Mouse (Mus musculus) neural tube, embryonic 11.5 days (tissue): ENCODE measurements around the gene Creb5. TPM values are rescaled to one million over a fixed set of nuclear protein-coding genes. Genes with fewer than 3 reads are reported as not detected.

Experiments
- ATAC-seq: fragments of 200-750 bp; cut with Nextera tagmentation; 2 replicates; pipeline ENCODE4 v1.8.0; 2017; ENCODE audit warnings: moderate number of reproducible peaks, mild to moderate bottlenecking, moderate TSS enrichment, moderate library complexity; ENCODE audit not compliant: insufficient read depth, low FRiP score, low TSS enrichment
- DNase-seq: peaks from one replicate; pipeline ENCODE4 v3.0.0-alpha.2; 2015; ENCODE audit warnings: low spot score
- H3K27ac ChIP-seq: fragments of 300-500 bp; sonication (generic); 2 replicates; pipeline ENCODE4 v1.5.1; 2014; ENCODE audit warnings: low read depth, mild to moderate bottlenecking, low read length
- H3K27me3 ChIP-seq: fragments of 300-500 bp; sonication (generic); 2 replicates; pipeline ENCODE4 v1.6.1; 2014; ENCODE audit warnings: mild to moderate bottlenecking, low read length, mixed read lengths; ENCODE audit not compliant: control insufficient read depth, insufficient read depth
- H3K36me3 ChIP-seq: fragments of 300-500 bp; sonication (generic); 2 replicates; pipeline ENCODE4 v1.6.1; 2014; ENCODE audit warnings: mild to moderate bottlenecking, low read length, moderate library complexity, mixed read lengths; ENCODE audit not compliant: control insufficient read depth, insufficient read depth
- H3K4me1 ChIP-seq: fragments of 300-500 bp; sonication (generic); 2 replicates; pipeline ENCODE4 v1.6.1; 2014; ENCODE audit warnings: low read length, mixed read lengths; ENCODE audit not compliant: control insufficient read depth, insufficient read depth
- H3K4me2 ChIP-seq: fragments of 300-500 bp; sonication (generic); 2 replicates; pipeline ENCODE4 v1.6.1; 2014; ENCODE audit warnings: low read depth, mild to moderate bottlenecking, moderate library complexity
- H3K4me3 ChIP-seq: fragments of 300-500 bp; sonication (generic); 2 replicates; pipeline ENCODE4 v1.5.1; 2014; ENCODE audit warnings: low read depth, low read length
- H3K9ac ChIP-seq: fragments of 300-500 bp; sonication (generic); 2 replicates; pipeline ENCODE4 v1.6.1; 2014; ENCODE audit warnings: mild to moderate bottlenecking, low read length
- H3K9me3 ChIP-seq: fragments of 300-500 bp; sonication (generic); 2 replicates; pipeline ENCODE4 v1.6.1; 2016; ENCODE audit warnings: low read length; ENCODE audit not compliant: control insufficient read depth
- WGBS: fragments of 180-500 bp; shearing (Covaris S2); extraction: QIAGEN DNeasy Blood & Tissue Kit; methylation state at CpG from one replicate; pipeline ENCODE4 v1.1.7; 2014; 5-methylcytosine and 5-hydroxymethylcytosine counted together
- polyA plus RNA-seq: library from polyadenylated mRNA; unstranded; fragments of >200 nt; fragmentation: Nextera tagmentation; extraction: Ambion mirVana; gene quantifications from 2 replicates; pipeline ENCODE4 v1.2.1, GENCODE M21; 2014

The Creb5 gene
- polyA plus RNA-seq, 1 experiment from 2014 or later, result 10.7 TPM

GRCm38 (mm10) chr6:53583234-53583875 lies 296.3 kb downstream of the Creb5 start:
- H3K27ac ChIP-seq, result no peak overlapping the region
- H3K9ac ChIP-seq, result no peak overlapping the region
- no peak overlapping the region for H3K4me3 ChIP-seq
- H3K9me3 ChIP-seq, result no peaks in the 10 kb centered on the region
- WGBS, result 44% methylated on average over 19 of the region's 19 CpGs
- DNase-seq (no peak), ATAC-seq (peak; percentile 65; the same call in 1 of the 2 replicates)
- no peaks in the 10 kb centered on the region for H3K36me3 ChIP-seq
- no peak overlapping the region for H3K4me2 ChIP-seq
- peaks cover 14% of the 10 kb centered on the region; the same call in 1 of the 2 replicates for H3K4me1 ChIP-seq
- no peaks in the 10 kb centered on the region for H3K27me3 ChIP-seq

- Histone ChIP-seq H3K4me3 (no peak overlapping the region), H3K4me1 (peaks cover 12% of the 10 kb centered on the region; the same call in 1 of the 2 replicates), H3K27me3 (no peaks in the 10 kb centered on the region), H3K27ac (no peak overlapping the region), H3K9ac (no peak overlapping the region), H3K9me3 (no peaks in the 10 kb centered on the region), H3K4me2 (no peak overlapping the region), H3K36me3 (no peaks in the 10 kb centered on the region)
- WGBS, result 57% methylated on average over 10 of the region's 10 CpGs
- DNase-seq (no peak), ATAC-seq (no peak)
Measured at GRCm38 (mm10) chr6:53584718-53585405, 297.8 kb downstream of the Creb5 start.

- no peak for ATAC-seq
- 86% methylated on average over 6 of the region's 6 CpGs for WGBS
- peaks cover 14% of the 10 kb centered on the region for H3K4me1 ChIP-seq
- H3K27ac ChIP-seq, result no peak overlapping the region
- no peak overlapping the region for H3K4me2 ChIP-seq
- no peak overlapping the region for H3K4me3 ChIP-seq
- no peak for DNase-seq
- no peaks in the 10 kb centered on the region for H3K27me3 ChIP-seq
- H3K9me3 ChIP-seq, result no peaks in the 10 kb centered on the region
- no peak overlapping the region for H3K9ac ChIP-seq
- H3K36me3 ChIP-seq, result no peaks in the 10 kb centered on the region
Measured at GRCm38 (mm10) chr6:53589746-53590145, 302.7 kb downstream of the Creb5 start.

GRCm38 (mm10) chr6:53592230-53592629 lies 305.2 kb downstream of the Creb5 start:
- 90% methylated on average over 5 of the region's 5 CpGs for WGBS
- H3K9ac ChIP-seq, result no peak overlapping the region

GRCm38 (mm10) chr6:53593603-53594002 lies 306.5 kb downstream of the Creb5 start:
- no peak overlapping the region for H3K4me3 ChIP-seq
- H3K9ac ChIP-seq, result no peak overlapping the region
- H3K36me3 ChIP-seq, result no peaks in the 10 kb centered on the region
- peaks cover 14% of the 10 kb centered on the region for H3K4me1 ChIP-seq
- H3K9me3 ChIP-seq, result no peaks in the 10 kb centered on the region
- H3K27me3 ChIP-seq, result no peaks in the 10 kb centered on the region
- 0 out of 2 replicates have a peak overlapping the region, but pooled peaks have one; percentile 27 for H3K27ac ChIP-seq
- ATAC-seq, result peak; percentile 48; the same call in 1 of the 2 replicates
- 22% methylated on average over 4 of the region's 4 CpGs for WGBS
- peak; percentile 53 for DNase-seq
- H3K4me2 ChIP-seq, result no peak overlapping the region

More at GRCm38 (mm10) chr6:53592230-53592629, 305.2 kb downstream of the Creb5 start:
- Histone ChIP-seq H3K9me3 (no peaks in the 10 kb centered on the region), H3K4me2 (no peak overlapping the region), H3K27me3 (no peaks in the 10 kb centered on the region), H3K36me3 (no peaks in the 10 kb centered on the region), H3K4me1 (peaks cover 14% of the 10 kb centered on the region), H3K27ac (no peak overlapping the region), H3K4me3 (no peak overlapping the region)
- no peak for ATAC-seq
- no peak for DNase-seq

- ATAC-seq (no peak), DNase-seq (no peak)
- 31% methylated on average over 4 of the region's 4 CpGs for WGBS
- no peaks in the 10 kb centered on the region for H3K9me3 ChIP-seq
- H3K4me2 ChIP-seq, result no peak overlapping the region; the same call in 1 of the 2 replicates
- H3K9ac ChIP-seq, result no peak overlapping the region
- H3K4me1 ChIP-seq, result peaks cover 14% of the 10 kb centered on the region
- no peaks in the 10 kb centered on the region for H3K36me3 ChIP-seq
- no peak overlapping the region for H3K4me3 ChIP-seq
- H3K27me3 ChIP-seq, result no peaks in the 10 kb centered on the region
- no peak overlapping the region for H3K27ac ChIP-seq
Measured at GRCm38 (mm10) chr6:53594316-53594715, 307.2 kb downstream of the Creb5 start.

- no peaks in the 10 kb centered on the region for H3K9me3 ChIP-seq
- H3K4me3 ChIP-seq, result no peak overlapping the region
- H3K36me3 ChIP-seq, result no peaks in the 10 kb centered on the region
- H3K27me3 ChIP-seq, result no peaks in the 10 kb centered on the region
- no peak overlapping the region for H3K9ac ChIP-seq
- peaks cover 14% of the 10 kb centered on the region for H3K4me1 ChIP-seq
- DNase-seq, result no peak
- no peak for ATAC-seq
- WGBS, result 85% methylated on average over 2 of the region's 2 CpGs
- H3K27ac ChIP-seq, result no peak overlapping the region
- H3K4me2 ChIP-seq, result no peak overlapping the region
Measured at GRCm38 (mm10) chr6:53596402-53596801, 309.3 kb downstream of the Creb5 start.

GRCm38 (mm10) chr6:53603041-53603440 lies 316.0 kb downstream of the Creb5 start:
- Histone ChIP-seq H3K36me3 (no peaks in the 10 kb centered on the region), H3K4me2 (no peak overlapping the region), H3K4me3 (no peak overlapping the region), H3K27me3 (no peaks in the 10 kb centered on the region), H3K9ac (no peak overlapping the region), H3K4me1 (no peaks in the 10 kb centered on the region), H3K9me3 (no peaks in the 10 kb centered on the region), H3K27ac (no peak overlapping the region)
- 85% methylated on average over 3 of the region's 3 CpGs for WGBS
- DNase-seq, result no peak
- no peak for ATAC-seq

- no peaks in the 10 kb centered on the region for H3K27me3 ChIP-seq
- H3K27ac ChIP-seq, result no peak overlapping the region
- H3K9me3 ChIP-seq, result no peaks in the 10 kb centered on the region
- no peak overlapping the region for H3K4me3 ChIP-seq
- no peaks in the 10 kb centered on the region for H3K36me3 ChIP-seq
- no peak for DNase-seq
- no peak overlapping the region for H3K4me2 ChIP-seq
- 92% methylated on average over 5 of the region's 5 CpGs for WGBS
- no peaks in the 10 kb centered on the region for H3K4me1 ChIP-seq
- ATAC-seq, result no peak
- no peak overlapping the region for H3K9ac ChIP-seq
Measured at GRCm38 (mm10) chr6:53603695-53604094, 316.6 kb downstream of the Creb5 start.
